Mouse (Mus musculus): ENCODE data around the gene Erich6b.

- TF ChIP-seq POLR2A (IDR thresholded peaks at IDR 0.05; ENCODE audit: insufficient read depth, low read depth, low read length) (no peak), CTCF (IDR thresholded peaks at IDR 0.05; ENCODE audit: insufficient read depth, low read depth, low read length) (no peak)
Measured at GRCm38 (mm10) chr14:75712687-75713086, 70.6 kb downstream of the Erich6b start.

Measured in olfactory bulb, adult 2 months (tissue).